Mouse (Mus musculus): Measurements from ENCODE around the gene Rnasek. TPM values are rescaled to one million over a fixed set of nuclear protein-coding genes. Genes with fewer than 3 reads are reported as not detected.

Gene Rnasek
- total and polyA plus RNA-seq, 3 experiments, result 29.2 to 152 (median 133) TPM

DNA sequence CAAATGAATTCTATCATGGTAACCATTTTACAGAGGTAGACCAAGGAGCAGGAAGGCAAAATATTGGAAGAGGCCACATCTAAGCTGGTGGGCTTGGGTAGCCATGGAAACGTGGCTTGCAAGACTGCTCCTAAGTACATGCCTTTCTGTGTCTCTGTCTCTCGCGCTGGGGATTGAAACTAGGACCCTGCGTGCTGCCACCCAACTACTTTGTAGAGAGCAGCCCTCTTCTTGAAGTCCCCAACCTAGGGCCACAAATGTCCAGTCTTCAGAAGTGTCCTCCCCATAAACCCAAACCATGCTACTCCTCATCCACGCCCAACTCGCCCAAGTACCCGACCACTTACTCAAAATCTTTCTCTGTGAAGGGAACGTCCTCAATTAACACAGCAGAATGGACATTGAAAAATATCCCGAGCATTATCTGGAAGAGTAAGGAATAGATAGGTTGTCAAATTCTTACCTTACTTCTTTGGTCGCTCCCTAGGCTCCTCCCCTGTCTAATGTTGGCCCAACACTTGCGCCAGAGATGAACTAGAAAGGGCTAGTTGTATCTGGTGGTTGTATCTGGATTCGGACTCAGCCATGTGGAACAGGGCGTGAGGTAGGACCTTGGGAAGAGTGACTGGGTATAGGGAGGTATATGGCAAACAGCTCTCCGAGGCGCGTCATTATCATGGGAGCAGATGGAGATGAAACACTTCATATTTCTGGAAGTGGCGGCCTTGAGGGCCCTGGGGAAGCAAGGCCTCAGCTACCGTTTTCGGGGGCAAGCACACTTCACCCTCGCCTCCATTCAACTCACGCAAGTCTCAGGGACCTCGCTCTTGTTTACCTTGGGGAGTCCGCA lies 826 bp downstream of the Rnasek start:
- Histone ChIP-seq H3K4me3 (ENCODE audit: low read depth, low read length) (peak overlapping the region; percentile 90), H3K36me3 (replicated peaks) (peaks cover 34% of the 10 kb centered on the region), H3K9me3 (replicated peaks) (no peaks in the 10 kb centered on the region), H3K27me3 (ENCODE audit: insufficient read depth, low read length) (peaks cover 6% of the 10 kb centered on the region; the same call in 1 of the 2 replicates), H3K4me1 (ENCODE audit: insufficient read depth, low read depth, low read length) (peaks cover 64% of the 10 kb centered on the region)
- DNase-seq (ENCODE audit: low spot score) (no peak), ATAC-seq (ENCODE audit: extremely low read depth, insufficient number of reproducible peaks, low FRiP score, poor library complexity, severe bottlenecking) (no peak)
- TF ChIP-seq GATA1 (IDR thresholded peaks at IDR 0.05; ENCODE audit: borderline replicate concordance, low read length), result no peak
- TF ChIP-seq TAL1 (conservative IDR thresholded peaks at IDR 0.05; ENCODE audit: low read depth, low read length), result no peak
- TF ChIP-seq GATA2 (IDR thresholded peaks at IDR 0.05; ENCODE audit: borderline replicate concordance, low read depth, low read length), result no peak
- no peak for TF ChIP-seq POLR2AphosphoS5 (IDR thresholded peaks at IDR 0.05; ENCODE audit: insufficient replicate concordance, low read depth, low read length)
- TF ChIP-seq CTCF (IDR thresholded peaks at IDR 0.05; ENCODE audit: low read depth, low read length), result no peak

DNA sequence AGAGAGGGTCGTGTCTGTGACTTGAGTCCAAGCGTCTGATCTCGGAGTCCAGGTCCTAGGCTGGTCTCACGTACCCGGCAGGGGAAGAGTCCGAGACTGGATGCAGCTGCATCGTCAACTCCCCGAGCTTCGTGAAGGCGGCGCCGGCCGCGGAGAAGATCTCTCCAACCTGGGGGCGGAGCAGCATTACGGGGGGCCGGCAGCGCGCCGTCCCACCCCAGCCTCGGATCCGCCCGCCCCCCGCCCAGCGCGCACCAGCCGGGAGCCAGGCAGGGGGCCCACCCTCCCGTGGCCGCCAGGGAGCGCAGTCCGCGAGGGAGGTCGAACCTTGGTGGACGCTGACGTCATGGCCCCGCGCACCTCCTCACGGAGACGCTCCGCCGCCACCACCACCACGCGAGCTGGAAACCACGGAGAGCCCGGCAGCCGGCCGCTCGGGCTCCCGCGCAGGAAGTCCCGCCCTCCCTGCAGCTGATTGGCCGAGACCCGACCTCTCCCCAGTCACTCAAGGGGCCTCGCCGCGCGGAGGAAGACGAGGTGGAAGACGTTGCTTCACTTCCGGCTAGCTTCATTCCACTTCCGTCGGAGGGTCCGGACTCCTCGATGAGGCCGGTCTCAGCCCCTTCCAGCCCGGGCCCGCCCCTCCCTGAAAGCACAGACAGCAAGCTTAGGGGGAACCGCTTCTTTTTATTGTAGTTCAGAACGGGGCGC lies 2.0 kb downstream of the Rnasek start, which contains the start of gene 0610010K14Rik:
Gene 0610010K14Rik, minus strand, starts transcription at position 458 of the 711 bp plus-strand sequence.
- Histone ChIP-seq H3K36me3 (replicated peaks) (peaks cover 34% of the 10 kb centered on the region), H3K4me3 (ENCODE audit: low read depth, low read length) (peak within 1 kb of the TSS; percentile 90), H3K9me3 (replicated peaks) (no peaks in the 10 kb centered on the region), H3K27me3 (ENCODE audit: insufficient read depth, low read length) (peaks cover 3% of the 10 kb centered on the region; the same call in 1 of the 2 replicates), H3K4me1 (ENCODE audit: insufficient read depth, low read depth, low read length) (peaks cover 71% of the 10 kb centered on the region)
- peak; percentile 82 for ATAC-seq (ENCODE audit: extremely low read depth, insufficient number of reproducible peaks, low FRiP score, poor library complexity, severe bottlenecking)
- DNase-seq (ENCODE audit: low spot score), result peak; percentile 99
- no peak for TF ChIP-seq TAL1 (conservative IDR thresholded peaks at IDR 0.05; ENCODE audit: low read depth, low read length)

DNA sequence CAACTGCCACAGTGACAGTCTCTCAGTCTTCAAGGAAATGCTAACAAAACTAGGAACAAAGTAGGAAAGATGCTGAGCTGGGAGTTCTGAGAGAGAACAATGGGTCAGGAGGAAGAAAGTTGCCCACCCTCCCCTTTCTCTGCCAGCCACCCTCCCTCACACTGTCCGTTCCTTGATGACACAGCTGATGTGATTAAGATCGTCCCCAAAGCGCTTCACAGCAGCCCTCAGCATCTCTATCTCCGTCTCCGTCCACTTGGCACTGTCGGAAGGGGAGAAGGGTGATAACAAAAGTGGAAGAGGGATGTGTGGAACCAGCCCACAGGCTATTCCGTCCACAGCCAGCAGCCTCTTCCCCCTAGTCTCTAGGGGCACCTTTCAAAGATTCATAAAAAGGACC lies 2.9 kb downstream of the Rnasek start:
- ATAC-seq (ENCODE audit: extremely low read depth, insufficient number of reproducible peaks, low FRiP score, poor library complexity, severe bottlenecking) (no peak), DNase-seq (ENCODE audit: low spot score) (no peak)
- peaks cover 34% of the 10 kb centered on the region for H3K36me3 ChIP-seq (replicated peaks)
- peaks cover 75% of the 10 kb centered on the region for H3K4me1 ChIP-seq (ENCODE audit: insufficient read depth, low read depth, low read length)
- TF ChIP-seq GATA1 (IDR thresholded peaks at IDR 0.05; ENCODE audit: borderline replicate concordance, low read length) (no peak), CTCF (IDR thresholded peaks at IDR 0.05; ENCODE audit: low read depth, low read length) (no peak), POLR2AphosphoS5 (IDR thresholded peaks at IDR 0.05; ENCODE audit: insufficient replicate concordance, low read depth, low read length) (no peak), GATA2 (IDR thresholded peaks at IDR 0.05; ENCODE audit: borderline replicate concordance, low read depth, low read length) (no peak), TAL1 (conservative IDR thresholded peaks at IDR 0.05; ENCODE audit: low read depth, low read length) (no peak)
- no peaks in the 10 kb centered on the region for H3K9me3 ChIP-seq (replicated peaks)
- H3K4me3 ChIP-seq (ENCODE audit: low read depth, low read length), result peak overlapping the region; percentile 90; the same call in 1 of the 2 replicates
- H3K27me3 ChIP-seq (ENCODE audit: insufficient read depth, low read length), result no peaks in the 10 kb centered on the region

DNA sequence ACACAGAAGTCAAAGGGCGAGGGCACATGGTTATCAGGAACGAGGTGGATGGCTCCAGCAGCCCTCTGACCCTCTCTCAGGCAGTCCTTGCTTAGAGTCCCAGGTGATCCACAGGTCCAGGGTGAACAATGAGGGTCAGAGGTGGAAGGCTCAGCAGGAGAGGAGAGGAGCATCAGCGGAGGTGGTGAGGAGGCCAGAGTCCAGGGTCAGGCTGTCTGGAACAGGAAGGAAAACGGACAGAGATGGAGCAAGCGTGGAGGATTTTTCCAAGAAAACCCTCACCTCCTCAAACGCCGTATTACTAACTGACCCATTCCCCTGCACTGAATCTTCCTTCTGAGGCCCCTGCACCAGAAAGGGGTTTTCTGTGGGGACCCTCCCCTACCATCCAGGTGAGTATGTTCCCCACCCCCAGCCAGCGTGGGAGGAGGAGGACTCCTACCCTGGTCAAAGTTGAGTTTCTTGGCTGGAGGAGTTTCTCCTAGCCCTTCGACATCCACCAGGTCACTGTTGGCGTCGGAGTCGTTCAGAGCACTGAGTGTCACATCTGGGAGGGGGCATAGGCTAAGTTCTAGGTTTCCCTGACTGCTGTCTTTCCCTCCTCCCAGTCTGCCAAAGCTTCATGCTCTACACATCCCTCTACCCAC lies 4.3 kb downstream of the Rnasek start:
- DNase-seq (ENCODE audit: low spot score), result no peak
- H3K4me3 ChIP-seq (ENCODE audit: low read depth, low read length), result no peak overlapping the region
- peaks cover under 1% of the 10 kb centered on the region; the same call in 1 of the 2 replicates for H3K27me3 ChIP-seq (ENCODE audit: insufficient read depth, low read length)
- TF ChIP-seq CTCF (IDR thresholded peaks at IDR 0.05; ENCODE audit: low read depth, low read length), result no peak
- TF ChIP-seq GATA1 (IDR thresholded peaks at IDR 0.05; ENCODE audit: borderline replicate concordance, low read length), result no peak
- TF ChIP-seq GATA2 (IDR thresholded peaks at IDR 0.05; ENCODE audit: borderline replicate concordance, low read depth, low read length), result no peak
- no peak for TF ChIP-seq POLR2AphosphoS5 (IDR thresholded peaks at IDR 0.05; ENCODE audit: insufficient replicate concordance, low read depth, low read length)
- no peak for TF ChIP-seq TAL1 (conservative IDR thresholded peaks at IDR 0.05; ENCODE audit: low read depth, low read length)
- H3K36me3 ChIP-seq (replicated peaks), result peaks cover 34% of the 10 kb centered on the region
- ATAC-seq (ENCODE audit: extremely low read depth, insufficient number of reproducible peaks, low FRiP score, poor library complexity, severe bottlenecking), result no peak
- peaks cover 74% of the 10 kb centered on the region for H3K4me1 ChIP-seq (ENCODE audit: insufficient read depth, low read depth, low read length)
- no peaks in the 10 kb centered on the region for H3K9me3 ChIP-seq (replicated peaks)

DNA sequence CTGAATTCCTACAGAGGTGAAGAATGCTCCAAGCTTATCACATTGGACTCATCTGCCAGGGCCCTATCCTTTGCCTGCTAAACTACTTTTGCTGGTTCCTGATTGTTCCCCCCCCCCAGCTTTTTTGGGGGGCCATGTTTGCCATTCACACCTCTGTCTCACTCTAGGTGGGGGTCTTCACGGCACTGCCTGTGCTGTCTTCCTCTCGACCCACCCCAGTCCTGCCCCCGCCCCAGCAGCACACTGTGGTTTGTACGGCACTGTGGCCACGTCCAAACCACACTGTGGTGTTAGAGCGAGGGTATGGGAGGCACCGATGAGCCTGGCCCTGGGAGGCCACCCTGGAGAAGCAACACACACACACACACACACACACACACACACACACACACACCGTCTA lies 5.1 kb downstream of the Rnasek start:
- no peak for ATAC-seq (ENCODE audit: extremely low read depth, insufficient number of reproducible peaks, low FRiP score, poor library complexity, severe bottlenecking)
- DNase-seq (ENCODE audit: low spot score), result no peak
- Histone ChIP-seq H3K4me3 (ENCODE audit: low read depth, low read length) (no peak overlapping the region), H3K27me3 (ENCODE audit: insufficient read depth, low read length) (peaks cover 9% of the 10 kb centered on the region), H3K9me3 (replicated peaks) (no peaks in the 10 kb centered on the region), H3K4me1 (ENCODE audit: insufficient read depth, low read depth, low read length) (peaks cover 77% of the 10 kb centered on the region), H3K36me3 (replicated peaks) (peaks cover 34% of the 10 kb centered on the region)
- TF ChIP-seq POLR2AphosphoS5 (IDR thresholded peaks at IDR 0.05; ENCODE audit: insufficient replicate concordance, low read depth, low read length) (no peak), GATA1 (IDR thresholded peaks at IDR 0.05; ENCODE audit: borderline replicate concordance, low read length) (no peak)

DNA sequence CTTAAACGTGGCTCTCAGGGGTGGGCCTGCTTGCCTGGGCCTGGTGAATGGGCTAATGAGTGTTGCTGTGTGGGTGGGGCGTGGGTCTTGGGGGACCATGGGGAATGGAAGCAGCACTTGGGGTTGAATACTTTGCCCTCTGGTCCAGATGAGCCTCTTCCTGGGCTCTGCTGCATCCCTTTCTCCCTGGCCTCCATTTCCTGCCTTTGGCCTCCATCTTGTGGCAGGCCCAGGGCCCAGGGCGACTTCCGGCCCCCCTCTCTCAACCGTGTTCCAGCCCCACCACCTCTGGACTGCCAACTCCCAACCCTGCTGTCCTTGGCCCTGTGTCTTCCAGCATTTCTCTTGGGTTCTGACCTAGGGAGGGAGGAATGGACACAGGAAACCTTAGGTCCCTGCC lies 5.6 kb downstream of the Rnasek start:
- Histone ChIP-seq H3K27me3 (ENCODE audit: insufficient read depth, low read length) (peaks cover 14% of the 10 kb centered on the region), H3K4me3 (ENCODE audit: low read depth, low read length) (no peak overlapping the region), H3K9me3 (replicated peaks) (no peaks in the 10 kb centered on the region), H3K36me3 (replicated peaks) (peaks cover 34% of the 10 kb centered on the region), H3K4me1 (ENCODE audit: insufficient read depth, low read depth, low read length) (peaks cover 79% of the 10 kb centered on the region)
- DNase-seq (ENCODE audit: low spot score), result no peak
- ATAC-seq (ENCODE audit: extremely low read depth, insufficient number of reproducible peaks, low FRiP score, poor library complexity, severe bottlenecking), result no peak
- TF ChIP-seq POLR2AphosphoS5 (IDR thresholded peaks at IDR 0.05; ENCODE audit: insufficient replicate concordance, low read depth, low read length) (no peak), TAL1 (conservative IDR thresholded peaks at IDR 0.05; ENCODE audit: low read depth, low read length) (no peak), GATA2 (IDR thresholded peaks at IDR 0.05; ENCODE audit: borderline replicate concordance, low read depth, low read length) (no peak), CTCF (IDR thresholded peaks at IDR 0.05; ENCODE audit: low read depth, low read length) (no peak), GATA1 (IDR thresholded peaks at IDR 0.05; ENCODE audit: borderline replicate concordance, low read length) (no peak)
